Mouse (Mus musculus): ENCODE measurements around the gene M1ap. TPM values are rescaled to one million over a fixed set of nuclear protein-coding genes. Genes with fewer than 3 reads are reported as not detected.

Gene M1ap
- polyA plus RNA-seq, 1 experiment from 2014 or later, result 15.7 TPM

DNA sequence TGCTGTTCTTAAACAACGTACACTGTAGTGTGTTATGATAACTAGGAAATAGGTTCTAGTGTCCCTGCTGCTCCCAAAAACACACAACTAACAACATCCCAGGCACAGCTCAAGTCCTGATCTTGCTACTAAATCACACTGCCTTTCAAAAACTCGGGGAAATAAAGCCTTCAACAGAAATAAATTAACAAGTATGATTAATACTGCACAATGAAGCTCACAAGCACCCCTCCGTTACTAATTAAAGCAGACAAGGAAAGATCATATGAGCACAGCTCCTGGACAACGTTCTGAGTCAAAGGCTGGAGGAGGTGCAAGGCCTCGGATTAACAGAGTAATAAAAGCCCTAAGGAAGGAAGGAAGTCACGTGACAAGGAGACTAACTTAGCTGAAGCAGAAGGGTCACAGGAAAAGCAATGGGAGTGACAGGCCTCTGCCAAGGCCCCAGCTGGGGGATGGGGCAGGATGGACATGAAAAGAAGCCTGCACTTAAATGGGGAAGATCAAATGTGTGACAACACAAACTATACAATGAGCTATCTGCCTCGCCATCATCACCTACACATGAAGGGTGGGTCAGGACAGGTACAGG lies 50.9 kb downstream of the M1ap start:
- no peaks in the 10 kb centered on the region for H3K27me3 ChIP-seq
- H3K36me3 ChIP-seq, result no peaks in the 10 kb centered on the region
- H3K9me3 ChIP-seq (replicated peaks), result no peaks in the 10 kb centered on the region
- peak overlapping the region; percentile 16 for H3K4me3 ChIP-seq (replicated peaks)
- peak overlapping the region; percentile 94 for H3K27ac ChIP-seq
- DNase-seq, result no peak
- no peak; the same call in 1 of the 2 replicates for ATAC-seq (ENCODE audit: low read depth)
- H3K4me1 ChIP-seq (replicated peaks), result peaks cover 21% of the 10 kb centered on the region
- peak overlapping the region; percentile 58 for H3K4me2 ChIP-seq
- H3K9ac ChIP-seq, result peak overlapping the region; percentile 65
- whole genome bisulfite sequencing (ENCODE audit: insufficient replicate concordance), result 26% methylated on average over 7 of the region's 7 CpGs

- H3K4me1 ChIP-seq (replicated peaks), result peaks cover 25% of the 10 kb centered on the region
- ATAC-seq (ENCODE audit: low read depth) (no peak), DNase-seq (no peak)
- no peak overlapping the region; the same call in 1 of the 2 replicates for H3K9ac ChIP-seq
- peak overlapping the region; percentile 94 for H3K27ac ChIP-seq
- H3K36me3 ChIP-seq, result no peaks in the 10 kb centered on the region
- H3K27me3 ChIP-seq, result no peaks in the 10 kb centered on the region
- peak overlapping the region; percentile 26; the same call in 1 of the 2 replicates for H3K4me2 ChIP-seq
- no peaks in the 10 kb centered on the region for H3K9me3 ChIP-seq (replicated peaks)
- no peak overlapping the region for H3K4me3 ChIP-seq (replicated peaks)
- 62% methylated on average over 4 of the region's 4 CpGs for WGBS (ENCODE audit: insufficient replicate concordance)
Measured at GRCm38 (mm10) chr6:82998326-82998725, 51.6 kb downstream of the M1ap start.

- Histone ChIP-seq H3K4me2 (no peak overlapping the region), H3K27me3 (no peaks in the 10 kb centered on the region), H3K4me3 (replicated peaks) (no peak overlapping the region), H3K9ac (no peak overlapping the region), H3K9me3 (replicated peaks) (no peaks in the 10 kb centered on the region), H3K4me1 (replicated peaks) (peaks cover 42% of the 10 kb centered on the region), H3K27ac (no peak overlapping the region), H3K36me3 (no peaks in the 10 kb centered on the region)
- WGBS (ENCODE audit: insufficient replicate concordance), result 83% methylated on average over 8 of the region's 8 CpGs
- ATAC-seq (ENCODE audit: low read depth) (no peak), DNase-seq (no peak)
Measured at GRCm38 (mm10) chr6:82999986-83000385, 53.3 kb downstream of the M1ap start.

DNA sequence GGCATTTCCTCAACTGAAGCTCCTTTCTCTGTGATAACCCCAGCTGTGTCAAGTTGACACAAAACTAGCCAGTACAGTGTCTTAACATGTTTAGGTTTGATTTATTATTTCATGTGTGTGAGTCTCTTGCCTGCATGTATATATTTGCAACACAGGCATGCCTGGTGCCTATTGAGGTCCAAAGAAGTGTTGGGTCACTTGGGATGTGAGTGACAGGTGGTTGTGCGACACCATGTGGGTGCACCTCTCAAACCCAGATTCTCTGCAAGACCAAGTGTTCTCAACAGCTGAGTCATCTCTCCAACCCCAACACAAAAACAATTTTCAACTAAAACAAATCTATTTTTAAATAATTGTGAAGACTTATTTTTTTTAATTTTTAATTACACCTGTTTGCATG lies 56.4 kb downstream of the M1ap start:
- Histone ChIP-seq H3K27ac (peak overlapping the region; percentile 74; the same call in 1 of the 2 replicates), H3K27me3 (no peaks in the 10 kb centered on the region), H3K4me1 (replicated peaks) (peaks cover 32% of the 10 kb centered on the region), H3K9me3 (replicated peaks) (no peaks in the 10 kb centered on the region), H3K4me3 (replicated peaks) (no peak overlapping the region), H3K4me2 (no peak overlapping the region), H3K9ac (peak overlapping the region; percentile 27; the same call in 1 of the 2 replicates), H3K36me3 (no peaks in the 10 kb centered on the region)
- 95% methylated on average over 1 of the region's 1 CpGs for WGBS (ENCODE audit: insufficient replicate concordance)
- ATAC-seq (ENCODE audit: low read depth) (no peak), DNase-seq (no peak)

DNA sequence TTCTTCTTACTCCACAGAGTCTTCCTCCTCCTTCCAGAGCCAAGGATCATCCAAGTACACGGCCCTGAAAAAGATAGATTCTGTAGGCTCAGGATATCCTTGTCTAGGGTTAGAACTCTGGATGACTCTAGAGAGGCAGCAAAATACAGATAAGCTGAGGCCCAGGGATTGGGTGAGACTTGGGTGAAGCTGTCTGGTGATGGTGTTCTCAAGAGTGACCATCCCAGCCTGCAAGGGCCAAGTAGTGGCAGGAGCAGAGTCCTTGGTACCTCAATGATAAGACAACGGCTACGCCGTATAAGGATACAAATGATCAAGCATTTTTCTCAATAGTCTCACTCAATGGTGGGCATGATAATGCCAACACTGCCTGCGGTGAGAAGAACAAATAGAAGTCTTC lies 57.1 kb downstream of the M1ap start:
- Histone ChIP-seq H3K36me3 (no peaks in the 10 kb centered on the region), H3K9ac (peak overlapping the region; percentile 27), H3K27ac (peak overlapping the region; percentile 74), H3K9me3 (replicated peaks) (no peaks in the 10 kb centered on the region), H3K4me3 (replicated peaks) (no peak overlapping the region), H3K4me2 (peak overlapping the region; percentile 38), H3K27me3 (no peaks in the 10 kb centered on the region), H3K4me1 (replicated peaks) (peaks cover 34% of the 10 kb centered on the region)
- peak; percentile 40 for DNase-seq
- 49% methylated on average over 5 of the region's 5 CpGs for WGBS (ENCODE audit: insufficient replicate concordance)
- peak; percentile 84 for ATAC-seq (ENCODE audit: low read depth)

- Histone ChIP-seq H3K27me3 (no peaks in the 10 kb centered on the region), H3K9ac (peak overlapping the region; percentile 27; the same call in 1 of the 2 replicates), H3K4me3 (replicated peaks) (no peak overlapping the region), H3K36me3 (no peaks in the 10 kb centered on the region), H3K27ac (peak overlapping the region; percentile 74), H3K4me1 (replicated peaks) (peaks cover 38% of the 10 kb centered on the region), H3K4me2 (peak overlapping the region; percentile 38; the same call in 1 of the 2 replicates), H3K9me3 (replicated peaks) (no peaks in the 10 kb centered on the region)
- DNase-seq (no peak), ATAC-seq (ENCODE audit: low read depth) (no peak)
- 39% methylated on average over 2 of the region's 2 CpGs for WGBS (ENCODE audit: insufficient replicate concordance)
Measured at GRCm38 (mm10) chr6:83004309-83004708, 57.6 kb downstream of the M1ap start.

- no peak for DNase-seq
Measured at GRCm38 (mm10) chr6:83004872-83005271, 58.2 kb downstream of the M1ap start.

DNA sequence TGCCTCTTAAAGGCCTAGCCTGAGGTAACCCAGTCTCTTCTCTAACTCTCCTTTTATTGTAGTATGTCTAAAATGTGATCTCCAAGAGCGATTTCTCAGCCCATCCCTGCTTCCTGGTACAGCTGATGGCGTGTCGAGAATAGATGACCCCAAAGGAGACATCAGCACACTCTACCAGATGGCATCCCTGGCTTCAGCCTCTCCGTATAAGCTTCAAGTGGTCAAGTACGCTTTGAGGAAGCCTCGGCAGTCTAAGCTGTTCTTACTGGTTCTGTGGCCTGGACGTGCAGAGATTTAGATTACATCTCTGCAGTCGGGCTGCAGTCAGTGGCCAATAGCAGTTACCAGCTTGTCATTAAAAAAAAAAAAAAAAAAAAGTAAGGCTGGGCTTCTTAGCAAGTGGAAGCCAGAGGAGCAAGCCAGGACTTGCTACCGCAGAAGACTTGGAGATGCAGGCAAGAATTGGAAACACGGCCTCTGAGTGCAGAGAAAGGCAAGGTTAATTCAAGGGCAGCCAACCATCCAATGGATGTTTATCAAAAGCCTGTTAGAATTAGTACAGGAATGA lies 58.8 kb downstream of the M1ap start:
- ATAC-seq (ENCODE audit: low read depth) (no peak), DNase-seq (no peak)
- Histone ChIP-seq H3K4me2 (no peak overlapping the region), H3K27me3 (no peaks in the 10 kb centered on the region), H3K9ac (no peak overlapping the region; the same call in 1 of the 2 replicates), H3K4me3 (replicated peaks) (no peak overlapping the region), H3K27ac (peak overlapping the region; percentile 74), H3K9me3 (replicated peaks) (no peaks in the 10 kb centered on the region), H3K4me1 (replicated peaks) (peaks cover 51% of the 10 kb centered on the region), H3K36me3 (no peaks in the 10 kb centered on the region)
- 62% methylated on average over 10 of the region's 10 CpGs for WGBS (ENCODE audit: insufficient replicate concordance)

More at GRCm38 (mm10) chr6:83004872-83005271, 58.2 kb downstream of the M1ap start:
- Histone ChIP-seq H3K9me3 (replicated peaks) (no peaks in the 10 kb centered on the region), H3K27me3 (no peaks in the 10 kb centered on the region), H3K9ac (no peak overlapping the region; the same call in 1 of the 2 replicates), H3K27ac (peak overlapping the region; percentile 74), H3K4me1 (replicated peaks) (peaks cover 44% of the 10 kb centered on the region), H3K4me3 (replicated peaks) (no peak overlapping the region), H3K4me2 (no peak overlapping the region), H3K36me3 (no peaks in the 10 kb centered on the region)
- 39% methylated on average over 7 of the region's 7 CpGs for WGBS (ENCODE audit: insufficient replicate concordance)
- 0 out of 2 replicates have a peak, but pooled peaks have one; percentile 22 for ATAC-seq (ENCODE audit: low read depth)

GRCm38 (mm10) chr6:83006114-83006513 lies 59.4 kb downstream of the M1ap start:
- H3K27me3 ChIP-seq, result no peaks in the 10 kb centered on the region
- H3K9ac ChIP-seq, result no peak overlapping the region
- H3K9me3 ChIP-seq (replicated peaks), result no peaks in the 10 kb centered on the region
- no peaks in the 10 kb centered on the region for H3K36me3 ChIP-seq
- DNase-seq (no peak), ATAC-seq (ENCODE audit: low read depth) (no peak)
- 58% methylated on average over 6 of the region's 6 CpGs for WGBS (ENCODE audit: insufficient replicate concordance)
- no peak overlapping the region for H3K4me2 ChIP-seq
- peak overlapping the region; percentile 74; the same call in 1 of the 2 replicates for H3K27ac ChIP-seq
- H3K4me1 ChIP-seq (replicated peaks), result peaks cover 56% of the 10 kb centered on the region
- H3K4me3 ChIP-seq (replicated peaks), result no peak overlapping the region

GRCm38 (mm10) chr6:83008659-83009058 lies 62.0 kb downstream of the M1ap start:
- H3K4me1 ChIP-seq (replicated peaks), result peaks cover 74% of the 10 kb centered on the region
- ATAC-seq (ENCODE audit: low read depth), result no peak
- 31% methylated on average over 3 of the region's 3 CpGs for WGBS (ENCODE audit: insufficient replicate concordance)
- peak overlapping the region; percentile 99 for H3K27ac ChIP-seq
- no peak overlapping the region for H3K4me3 ChIP-seq (replicated peaks)
- no peaks in the 10 kb centered on the region for H3K27me3 ChIP-seq
- DNase-seq, result no peak
- H3K9ac ChIP-seq, result no peak overlapping the region
- H3K9me3 ChIP-seq (replicated peaks), result no peaks in the 10 kb centered on the region
- no peak overlapping the region for H3K4me2 ChIP-seq
- no peaks in the 10 kb centered on the region for H3K36me3 ChIP-seq

GRCm38 (mm10) chr6:83010010-83010409 lies 63.3 kb downstream of the M1ap start:
- Histone ChIP-seq H3K9ac (peak overlapping the region; percentile 52), H3K4me3 (replicated peaks) (peak overlapping the region; percentile 23), H3K4me1 (replicated peaks) (peaks cover 71% of the 10 kb centered on the region)

More at GRCm38 (mm10) chr6:83010010-83010409, 63.3 kb downstream of the M1ap start:
- ATAC-seq (ENCODE audit: low read depth) (no peak), DNase-seq (no peak)
- Histone ChIP-seq H3K27ac (peak overlapping the region; percentile 99), H3K27me3 (no peaks in the 10 kb centered on the region), H3K36me3 (no peaks in the 10 kb centered on the region), H3K9me3 (replicated peaks) (no peaks in the 10 kb centered on the region), H3K4me2 (peak overlapping the region; percentile 51)
- 19% methylated on average over 7 of the region's 7 CpGs for WGBS (ENCODE audit: insufficient replicate concordance)

Data from liver, embryonic 13.5 days (tissue).